Mouse (Mus musculus) small intestine, adult 2 months (tissue): ENCODE data around the gene Asxl2. TPM values are rescaled to one million over a fixed set of nuclear protein-coding genes. Genes with fewer than 3 reads are reported as not detected.

Source experiments
- H3K27ac ChIP-seq: fragments of 200-500 bp; 2 replicates; pipeline ENCODE4 v1.5.1; 2012; ENCODE audit warnings: low read depth, low read length, control low read depth, inconsistent platforms; ENCODE audit not compliant: insufficient read depth
- H3K27me3 ChIP-seq: fragments of 200-500 bp; 2 replicates; pipeline ENCODE4 v1.6.1; 2012; ENCODE audit warnings: mild to moderate bottlenecking, moderate library complexity, low read length, inconsistent platforms; ENCODE audit not compliant: control insufficient read depth, insufficient read depth
- H3K36me3 ChIP-seq: fragments of 200-500 bp; 2 replicates; pipeline ENCODE4 v1.6.1; 2012; ENCODE audit warnings: mild to moderate bottlenecking, low read length, control low read depth, inconsistent platforms; ENCODE audit not compliant: control insufficient read depth, insufficient read depth
- H3K4me1 ChIP-seq: fragments of 200-500 bp; 2 replicates; pipeline ENCODE4 v1.6.1; 2012; ENCODE audit warnings: low read length, inconsistent platforms, mixed read lengths; ENCODE audit not compliant: control insufficient read depth, insufficient read depth, insufficient read length
- H3K4me3 ChIP-seq: fragments of 200-500 bp; 2 replicates; pipeline ENCODE4 v1.5.1; 2012; ENCODE audit warnings: low read depth, mild to moderate bottlenecking, control low read depth, inconsistent platforms, low read length, moderate library complexity
- CTCF ChIP-seq: fragments of 200-500 bp; IDR thresholded peaks from 2 replicates; pipeline ENCODE4 v1.5.1; 2012; ENCODE audit warnings: low read depth, mild to moderate bottlenecking, control low read depth, inconsistent platforms, low read length, moderate library complexity, mixed read lengths; ENCODE audit not compliant: insufficient replicate concordance, insufficient read length; ENCODE audit errors: extremely low read depth
- POLR2A ChIP-seq: fragments of 200-500 bp; IDR thresholded peaks from 2 replicates; pipeline ENCODE4 v1.6.1; 2012; ENCODE audit warnings: low read depth, mild to moderate bottlenecking, control low read depth, inconsistent platforms, low read length, moderate library complexity
- WGBS: fragments of 180-500 bp; shearing (Covaris S2); methylation state at CpG from one replicate; pipeline ENCODE4 v1.1.7; 2018; 5-methylcytosine and 5-hydroxymethylcytosine counted together
- polyA plus RNA-seq: library from polyadenylated mRNA; depleted of rRNA; stranded (reverse); fragments of >200 nt; gene quantifications from 2 replicates; pipeline ENCODE4 v1.2.3, GENCODE M21; 2012; rRNA removed

The Asxl2 gene
- 2.4 and 5.3 TPM in 2 replicates for polyA plus RNA-seq

- peaks cover 4% of the 10 kb centered on the region; the same call in 1 of the 2 replicates for H3K4me1 ChIP-seq
- WGBS: 1% methylated on average over 53 of the region's 53 CpGs
- TF ChIP-seq CTCF (no peak), POLR2A (peak; percentile 52; the same call in 1 of the 2 replicates)
- H3K27ac ChIP-seq: peak within 1 kb of the TSS; percentile 94
- H3K27me3 ChIP-seq: no peaks in the 10 kb centered on the region
- H3K36me3 ChIP-seq: no peaks in the 10 kb centered on the region; the same call in 1 of the 2 replicates
- H3K4me3 ChIP-seq: peak within 1 kb of the TSS; percentile 79
These were observed at the start of gene Asxl2 for GRCm38 (mm10) chr12:3426530-3427034. Gene Asxl2 (plus strand): TSS chr12:3426857.

GRCm38 (mm10) chr12:3377190-3377589 is 49.5 kb upstream of the Asxl2 start:
- 18% methylated on average over 3 of the region's 3 CpGs for WGBS
- Histone ChIP-seq H3K27me3 (no peaks in the 10 kb centered on the region), H3K27ac (no peak overlapping the region), H3K36me3 (no peaks in the 10 kb centered on the region), H3K4me3 (no peak overlapping the region), H3K4me1 (no peaks in the 10 kb centered on the region)
- no peak for TF ChIP-seq POLR2A
- TF ChIP-seq CTCF: peak; percentile 33; the same call in 1 of the 2 replicates

DNA sequence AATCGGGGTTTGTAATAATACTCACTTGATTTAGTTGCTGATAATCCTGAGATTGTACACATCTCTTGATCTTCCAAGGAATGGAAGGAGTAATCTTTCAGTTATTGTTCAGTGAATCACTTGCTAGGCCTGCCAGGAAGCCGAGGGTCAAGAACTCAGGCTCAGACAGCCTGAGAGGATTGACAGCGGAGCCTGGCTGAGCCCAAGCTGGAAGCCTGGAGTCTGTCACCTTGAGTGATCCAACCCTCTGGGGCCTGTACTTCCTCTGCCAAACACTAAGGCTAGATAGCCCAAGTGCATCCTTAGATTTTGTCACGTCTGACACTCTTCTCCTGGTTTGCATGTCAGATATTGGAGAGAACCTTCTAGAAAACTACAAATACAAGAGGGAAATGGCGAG is 48.9 kb upstream of the Asxl2 start:
- TF ChIP-seq POLR2A: no peak

GRCm38 (mm10) chr12:3384860-3385259 is 41.8 kb upstream of the Asxl2 start:
- TF ChIP-seq CTCF (no peak), POLR2A (no peak)
- no peak overlapping the region for H3K27ac ChIP-seq
- H3K4me3 ChIP-seq: no peak overlapping the region
- no peaks in the 10 kb centered on the region for H3K36me3 ChIP-seq
- 66% methylated on average over 1 of the region's 1 CpGs for WGBS
- no peaks in the 10 kb centered on the region for H3K27me3 ChIP-seq
- no peaks in the 10 kb centered on the region for H3K4me1 ChIP-seq

More for the DNA sequence above, 48.9 kb upstream of the Asxl2 start:
- H3K27ac ChIP-seq: no peak overlapping the region
- no peaks in the 10 kb centered on the region for H3K36me3 ChIP-seq
- 77% methylated on average over 5 of the region's 5 CpGs for WGBS
- H3K4me1 ChIP-seq: no peaks in the 10 kb centered on the region
- H3K4me3 ChIP-seq: no peak overlapping the region
- H3K27me3 ChIP-seq: no peaks in the 10 kb centered on the region

DNA sequence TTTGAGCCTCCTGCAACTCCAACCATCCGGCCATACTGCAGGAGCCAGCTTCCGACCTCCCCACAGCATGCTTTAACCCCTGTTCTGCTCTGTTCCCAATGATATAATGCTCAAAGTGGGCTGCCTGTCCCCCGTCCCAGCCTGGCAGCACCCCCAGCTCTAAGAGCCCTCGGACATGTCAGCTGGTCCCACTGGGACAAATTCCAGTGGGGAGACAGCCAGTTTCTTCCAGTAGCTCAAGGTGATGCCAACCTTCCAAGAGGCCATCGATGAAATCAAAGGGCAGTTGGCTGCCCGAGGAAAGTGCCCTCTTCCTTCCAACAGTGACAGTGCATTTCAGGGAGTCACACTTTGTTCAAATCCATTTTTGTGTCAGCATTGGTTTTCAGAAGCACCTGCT is 41.4 kb upstream of the Asxl2 start:
- WGBS: 73% methylated on average over 6 of the region's 6 CpGs
- Histone ChIP-seq H3K36me3 (no peaks in the 10 kb centered on the region), H3K4me3 (no peak overlapping the region), H3K4me1 (no peaks in the 10 kb centered on the region), H3K27ac (no peak overlapping the region), H3K27me3 (no peaks in the 10 kb centered on the region)
- TF ChIP-seq POLR2A (no peak), CTCF (no peak)

GRCm38 (mm10) chr12:3385940-3386339 is 40.7 kb upstream of the Asxl2 start:
- H3K4me1 ChIP-seq: no peaks in the 10 kb centered on the region
- TF ChIP-seq POLR2A: no peak
- no peak for TF ChIP-seq CTCF
- H3K36me3 ChIP-seq: no peaks in the 10 kb centered on the region
- no peaks in the 10 kb centered on the region for H3K27me3 ChIP-seq
- 76% methylated on average over 10 of the region's 10 CpGs for WGBS
- H3K4me3 ChIP-seq: no peak overlapping the region
- H3K27ac ChIP-seq: no peak overlapping the region

DNA sequence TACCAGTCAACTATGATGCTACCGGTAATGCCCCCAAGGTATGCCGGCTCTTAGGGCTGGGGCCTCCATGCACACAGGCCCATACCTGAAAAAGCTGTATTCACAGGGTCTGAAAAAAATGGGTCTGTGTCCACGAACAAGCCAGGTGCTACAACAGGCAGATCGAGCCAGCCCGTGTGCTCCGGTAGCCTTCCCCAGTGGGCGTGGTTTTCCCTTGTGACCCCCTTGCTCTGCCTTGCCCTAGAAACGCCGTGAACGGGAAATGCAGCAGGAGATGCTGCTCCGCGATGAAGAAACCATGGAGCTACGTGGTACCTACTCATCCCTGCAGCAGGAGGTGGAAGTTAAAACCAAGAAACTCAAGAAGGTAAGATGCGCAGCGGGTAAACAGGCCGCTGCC is 38.8 kb upstream of the Asxl2 start:
- Histone ChIP-seq H3K27ac (no peak overlapping the region), H3K4me1 (no peaks in the 10 kb centered on the region), H3K4me3 (no peak overlapping the region), H3K36me3 (no peaks in the 10 kb centered on the region), H3K27me3 (no peaks in the 10 kb centered on the region)
- no peak for TF ChIP-seq CTCF
- TF ChIP-seq POLR2A: no peak
- 93% methylated on average over 16 of the region's 16 CpGs for WGBS

DNA sequence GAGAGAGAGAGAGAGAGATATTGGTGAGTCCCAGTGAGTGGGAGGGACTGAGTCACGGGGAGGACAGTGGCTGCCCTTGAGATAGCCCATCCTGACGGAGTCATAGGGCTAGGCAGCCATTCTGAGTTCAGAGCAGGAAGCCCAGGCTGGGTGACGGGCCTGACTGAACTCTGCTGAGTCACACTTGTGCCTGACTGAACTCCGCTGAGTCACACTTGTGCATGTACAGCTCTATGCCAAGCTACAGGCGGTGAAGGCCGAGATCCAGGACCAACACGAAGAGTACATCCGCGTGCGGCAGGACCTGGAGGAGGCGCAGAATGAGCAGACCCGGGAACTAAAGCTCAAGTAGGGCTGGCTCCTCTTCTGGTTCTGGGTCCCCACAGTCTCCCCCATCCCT is 37.3 kb upstream of the Asxl2 start:
- Histone ChIP-seq H3K4me3 (no peak overlapping the region), H3K36me3 (no peaks in the 10 kb centered on the region), H3K4me1 (no peaks in the 10 kb centered on the region), H3K27ac (no peak overlapping the region), H3K27me3 (no peaks in the 10 kb centered on the region)
- 89% methylated on average over 12 of the region's 12 CpGs for WGBS
- TF ChIP-seq POLR2A (no peak), CTCF (no peak)
